Mouse (Mus musculus) ES-E14 (cell line): ENCODE data around the gene Spn. TPM values are rescaled to one million over a fixed set of nuclear protein-coding genes. Genes with fewer than 3 reads are reported as not detected.
"Not testable (repeated sequence)": the region's sequence is repeated elsewhere in the genome, so short reads cannot be mapped to it uniquely, and the experiment has no call there.

Experiments
- DNase-seq: peaks from one replicate; pipeline ENCODE4 v3.0.0-alpha.2; 2013; ENCODE audit warnings: low read depth, low spot score
- H3K27ac ChIP-seq: 2 replicates; pipeline ENCODE4 v1.5.1; 2012; ENCODE audit warnings: low read depth, mild to moderate bottlenecking, low read length, moderate library complexity, mixed read lengths; ENCODE audit not compliant: poor library complexity, insufficient read depth, severe bottlenecking
- H3K36me3 ChIP-seq: 2 replicates; pipeline ENCODE4 v1.6.1; 2012; ENCODE audit warnings: mild to moderate bottlenecking, low read length, moderate library complexity, mixed read lengths; ENCODE audit not compliant: control insufficient read depth, poor library complexity, insufficient read depth, severe bottlenecking
- H3K4me1 ChIP-seq, 2 experiments: fragments of 150-350 bp in 1 of 2; sonication (generic) in 1 of 2; 2 replicates each; pipeline ENCODE4 v1.6.1; 2012; ENCODE audit warnings: low read length in 2 of 2, mild to moderate bottlenecking in 1 of 2, mixed read lengths in 1 of 2; ENCODE audit not compliant: control insufficient read depth in 2 of 2, insufficient read depth in 2 of 2, poor library complexity in 1 of 2
- H3K4me3 ChIP-seq, 2 experiments: fragments of 150-350 bp in 1 of 2; sonication (generic) in 1 of 2; 2 replicates each; pipeline ENCODE4 v1.5.1; 2012; ENCODE audit warnings: low read length in 2 of 2, low read depth in 1 of 2, mild to moderate bottlenecking in 1 of 2, mixed read lengths in 1 of 2; ENCODE audit not compliant: insufficient read depth in 1 of 2, poor library complexity in 1 of 2, severe bottlenecking in 1 of 2
- H3K9ac ChIP-seq: 2 replicates; pipeline ENCODE4 v1.6.1; 2012; ENCODE audit warnings: low read depth, mild to moderate bottlenecking, low read length, mixed read lengths; ENCODE audit not compliant: poor library complexity, insufficient read depth, severe bottlenecking
- H3K9me3 ChIP-seq: fragments of 150-350 bp; sonication (generic); 2 replicates; pipeline ENCODE4 v1.6.1; 2012; ENCODE audit warnings: low read depth, mild to moderate bottlenecking, low read length; ENCODE audit not compliant: control insufficient read depth, insufficient read depth
- CHD2 ChIP-seq: IDR thresholded peaks from 2 replicates; pipeline ENCODE4 v1.6.1; 2014; ENCODE audit warnings: mild to moderate bottlenecking, low read depth, low read length, inconsistent platforms
- HCFC1 ChIP-seq: IDR thresholded peaks from 2 replicates; pipeline ENCODE4 v1.6.1; 2012; ENCODE audit warnings: low read length, inconsistent platforms, borderline replicate concordance; ENCODE audit not compliant: insufficient read depth
- MAFK ChIP-seq: IDR thresholded peaks from 2 replicates; pipeline ENCODE4 v1.6.1; 2014; ENCODE audit warnings: mild to moderate bottlenecking, low read depth, low read length, inconsistent platforms; ENCODE audit not compliant: insufficient read depth
- ZC3H11A ChIP-seq: IDR thresholded peaks from 2 replicates; pipeline ENCODE4 v1.6.1; 2012; ENCODE audit warnings: low read depth, mild to moderate bottlenecking, inconsistent platforms, low read length, borderline replicate concordance
- ZNF384 ChIP-seq: IDR thresholded peaks from 2 replicates; pipeline ENCODE4 v1.6.1; 2012; ENCODE audit warnings: low read depth, low read length, inconsistent platforms
- in situ Hi-C, 2 experiments: fragments of 600-800 bp; cut with MboI; formaldehyde crosslinking; loops; one replicate each; pipeline ENCODE4 v1.15.1; 2025; ENCODE audit warnings: low sequenced_read_pairs in 2 of 2, inconsistent platforms in 1 of 2; ENCODE audit not compliant: unreplicated experiment in 2 of 2
- total RNA-seq: library from RNA; depleted of rRNA; stranded (reverse); fragments of 300-350 nt; gene quantifications from 2 replicates; pipeline ENCODE4 v1.2.3, GENCODE M21; 2012

The Spn gene
- total RNA-seq, 1 experiment, result 30.2 TPM

GRCm38 (mm10) chr7:127183828-127184227 lies 46.2 kb upstream of the Spn start:
- in situ Hi-C loops, result no loop called here
- H3K9ac ChIP-seq, result no peak overlapping the region
- H3K27ac ChIP-seq, result no peak overlapping the region
- peaks cover 2 to 5% of the 10 kb centered on the region in 2 experiments; a peak in 2 of 4 replicates for H3K4me1 ChIP-seq
- no peaks in the 10 kb centered on the region for H3K9me3 ChIP-seq
- no peak for DNase-seq
- H3K36me3 ChIP-seq, result no peaks in the 10 kb centered on the region
- TF ChIP-seq HCFC1, result no peak
- TF ChIP-seq ZNF384, result no peak
- TF ChIP-seq CHD2, result no peak
- TF ChIP-seq ZC3H11A, result no peak
- TF ChIP-seq MAFK, result no peak
- H3K4me3 ChIP-seq, result no peak overlapping the region

GRCm38 (mm10) chr7:127183345-127183744 lies 45.7 kb upstream of the Spn start:
- DNase-seq, result no peak
- Histone ChIP-seq H3K4me1 (peaks cover 0 to 3% of the 10 kb centered on the region in 2 experiments; a peak in 1 of 4 replicates), H3K9ac (no peak overlapping the region), H3K9me3 (no peaks in the 10 kb centered on the region), H3K27ac (no peak overlapping the region), H3K36me3 (no peaks in the 10 kb centered on the region), H3K4me3 (no peak overlapping the region)
- TF ChIP-seq CHD2 (no peak), MAFK (no peak), ZNF384 (no peak), ZC3H11A (no peak), HCFC1 (no peak)
- in situ Hi-C loops, result no loop called here

GRCm38 (mm10) chr7:127181724-127182123 lies 44.1 kb upstream of the Spn start:
- in situ Hi-C loops, H3K9ac ChIP-seq, H3K27ac ChIP-seq, H3K36me3 ChIP-seq, DNase-seq, H3K4me1 ChIP-seq, H3K4me3 ChIP-seq, H3K9me3 ChIP-seq: not testable (repeated sequence)

GRCm38 (mm10) chr7:127180783-127181182 lies 43.2 kb upstream of the Spn start:
- in situ Hi-C loops, result no loop called here
- H3K4me3 ChIP-seq, result no peak overlapping the region
- no peak for TF ChIP-seq ZNF384
- no peak for TF ChIP-seq MAFK
- TF ChIP-seq CHD2, result no peak
- TF ChIP-seq ZC3H11A, result no peak
- TF ChIP-seq HCFC1, result no peak
- H3K27ac ChIP-seq, result no peak overlapping the region
- DNase-seq, result no peak
- no peak overlapping the region for H3K9ac ChIP-seq
- H3K36me3 ChIP-seq, result no peaks in the 10 kb centered on the region
- H3K9me3 ChIP-seq, result no peaks in the 10 kb centered on the region
- peaks cover 0 to 11% of the 10 kb centered on the region in 2 experiments; a peak in 1 of 4 replicates for H3K4me1 ChIP-seq

- no peak for DNase-seq
- H3K4me3 ChIP-seq, result no peak overlapping the region
- peaks cover 0 to 11% of the 10 kb centered on the region in 2 experiments; a peak in 1 of 4 replicates for H3K4me1 ChIP-seq
- no peaks in the 10 kb centered on the region for H3K9me3 ChIP-seq
- in situ Hi-C loops, result no loop called here
- H3K27ac ChIP-seq, result no peak overlapping the region
- TF ChIP-seq MAFK (no peak), HCFC1 (no peak), CHD2 (no peak), ZC3H11A (no peak), ZNF384 (no peak)
- H3K9ac ChIP-seq, result no peak overlapping the region
- H3K36me3 ChIP-seq, result no peaks in the 10 kb centered on the region
These were observed 39.3 kb upstream of the Spn start for GRCm38 (mm10) chr7:127176937-127177336.
